In the genomic region with DNA sequence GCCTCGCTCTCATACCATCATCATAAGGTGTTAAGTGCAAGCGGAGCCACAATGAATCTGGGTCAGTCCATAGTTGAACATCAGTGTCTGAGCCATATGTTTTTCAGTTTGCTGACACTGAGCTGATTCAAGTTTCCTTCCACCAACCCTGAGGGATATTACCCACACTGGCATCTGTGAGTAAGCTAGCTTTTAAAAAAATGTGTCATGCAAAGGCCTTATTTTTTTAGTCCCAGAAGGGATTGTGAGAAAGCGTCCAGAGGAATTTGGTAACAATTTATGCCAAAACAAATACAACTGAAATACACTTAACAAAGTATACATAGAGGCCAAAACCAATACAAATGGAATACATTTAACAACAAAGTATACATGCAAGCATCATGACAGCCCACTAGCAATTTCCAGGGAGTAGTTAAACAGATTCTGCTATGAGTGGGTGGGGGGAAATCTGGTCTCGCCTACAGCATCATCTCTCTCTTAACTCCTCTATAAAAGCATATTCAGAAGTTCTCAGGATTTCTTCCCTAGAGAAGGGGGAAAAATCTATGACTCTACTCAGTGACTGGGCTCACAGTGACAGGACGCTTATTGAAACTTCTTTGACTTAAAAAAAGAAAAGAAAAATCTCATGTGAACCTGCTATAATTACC, we compare ENCODE assay signal across 19 mouse cellular contexts. TPM values are rescaled to one million over a fixed set of nuclear protein-coding genes. Genes with fewer than 3 reads are reported as not detected.
DNase-seq lines count a peak whose midpoint lies in the region; ATAC-seq lines count a peak whose summit lies in the region.
"Had no signal": no experiment of that assay in that cellular context is flagged by ENCODE, and none has a peak within 500 bp of the region (broad histone marks: within the 10 kb centered on the region; RNA-seq: fewer than 3 reads in every experiment).

No protein-coding gene starts in this region.

- H3K36me3 ChIP-seq in heart, embryonic 13.5 days: no peaks in the 10 kb centered on the region
- H3K36me3 ChIP-seq in heart, embryonic 12.5 days: no peaks in the 10 kb centered on the region
- H3K36me3 ChIP-seq: hindbrain, embryonic 12.5 days; intestine, embryonic 15.5 days; midbrain, embryonic 13.5 days; neural tube, embryonic 15.5 days had no signal

- H3K27ac ChIP-seq in heart, embryonic 13.5 days (replicated peaks): 0 out of 2 replicates have a peak overlapping the region, but pooled peaks have one; percentile 28
- no peak overlapping the region for H3K27ac ChIP-seq in heart, embryonic 12.5 days (ENCODE audit: poor library complexity, severe bottlenecking)
- H3K27ac ChIP-seq: gastrocnemius, adult 2 months; hindbrain, embryonic 12.5 days; intestine, embryonic 15.5 days; midbrain, embryonic 13.5 days; neural tube, embryonic 15.5 days had no signal

- H3K4me3 ChIP-seq in heart, embryonic 13.5 days: no peak overlapping the region
- H3K4me3 ChIP-seq in heart, embryonic 12.5 days: no peak overlapping the region
- H3K4me3 ChIP-seq: gastrocnemius, adult 2 months; hindbrain, embryonic 12.5 days; intestine, embryonic 15.5 days; midbrain, embryonic 13.5 days; neural tube, embryonic 15.5 days had no signal

- H3K9ac ChIP-seq in heart, embryonic 13.5 days: no peak overlapping the region
- H3K9ac ChIP-seq in heart, embryonic 12.5 days: no peak overlapping the region
- H3K9ac ChIP-seq: hindbrain, embryonic 12.5 days; intestine, embryonic 15.5 days; liver, postnatal 0 days; midbrain, embryonic 13.5 days; neural tube, embryonic 15.5 days had no signal

- H3K9me3 ChIP-seq in heart, embryonic 13.5 days: no peaks in the 10 kb centered on the region
- H3K9me3 ChIP-seq in heart, embryonic 12.5 days (replicated peaks): no peaks in the 10 kb centered on the region
- H3K9me3 ChIP-seq: hindbrain, embryonic 12.5 days; intestine, embryonic 15.5 days; midbrain, embryonic 13.5 days; neural tube, embryonic 15.5 days had no signal

- DNase-seq in left cerebral cortex, adult 11 months (ENCODE audit: low spot score): peak; percentile 8
- DNase-seq in left cerebral cortex, postnatal 10 days (ENCODE audit: extremely low spot score in 1 of 2, low spot score in 2 of 2): no peak
- DNase-seq in 3134 (ENCODE audit: extremely low read depth, insufficient read length, low spot score): peak; percentile 53
- peak; percentile 73 for DNase-seq in brain, adult 2 months (ENCODE audit: low read depth, low spot score)
- no peak for DNase-seq in spleen, postnatal 36 days (ENCODE audit: low spot score in 2 of 2)
- no peak for DNase-seq in ovary, adult 18-20 months (ENCODE audit: low spot score)
- DNase-seq: cerebellum, postnatal 10 days; embryo, embryonic 11 days; gastrocnemius, adult 2 months; kidney, postnatal 4 days; liver, postnatal 0 days; retina, postnatal 1 day had no signal

- no peak overlapping the region for H3K4me2 ChIP-seq in heart, embryonic 13.5 days
- H3K4me2 ChIP-seq in heart, embryonic 12.5 days: no peak overlapping the region
- H3K4me2 ChIP-seq: hindbrain, embryonic 12.5 days; intestine, embryonic 15.5 days; midbrain, embryonic 13.5 days; neural tube, embryonic 15.5 days had no signal

- H3K27me3 ChIP-seq in heart, embryonic 13.5 days (replicated peaks): no peaks in the 10 kb centered on the region
- H3K27me3 ChIP-seq in heart, embryonic 12.5 days (replicated peaks): no peaks in the 10 kb centered on the region
- H3K27me3 ChIP-seq: hindbrain, embryonic 12.5 days; intestine, embryonic 15.5 days; midbrain, embryonic 13.5 days; neural tube, embryonic 15.5 days had no signal

- H3K4me1 ChIP-seq in heart, embryonic 13.5 days: peaks cover 32% of the 10 kb centered on the region
- H3K4me1 ChIP-seq in heart, embryonic 12.5 days (replicated peaks): peaks cover 22% of the 10 kb centered on the region
- H3K4me1 ChIP-seq: midbrain, embryonic 13.5 days; neural tube, embryonic 15.5 days had no signal

- intact Hi-C loops in left cerebral cortex, postnatal 10 days (cut with DNase I): no loop called here

- no peak for ATAC-seq in heart, embryonic 13.5 days (ENCODE audit: extremely low read depth, insufficient number of reproducible peaks, low FRiP score, low TSS enrichment)
- ATAC-seq in heart, embryonic 12.5 days (ENCODE audit: insufficient number of reproducible peaks, low FRiP score): no peak
- ATAC-seq: forebrain, embryonic 14.5 days; intestine, embryonic 15.5 days; liver, postnatal 0 days; midbrain, embryonic 13.5 days had no signal

- WGBS in heart, embryonic 13.5 days: 77% methylated on average over 5 of the region's 5 CpGs
- WGBS in heart, embryonic 12.5 days: 79% methylated on average over 5 of the region's 5 CpGs

RNA-seq across cellular contexts. Expression of gene Il1r1, which starts 10.8 kb away (rescaled TPM):
- 6.2 and 6.3 TPM in 2 replicates for polyA plus RNA-seq in heart, embryonic 13.5 days (2015; fragmentation: Nextera tagmentation; extraction: Ambion mirVana)
- 7.9 and 8.7 TPM in 2 replicates for polyA plus RNA-seq in heart, embryonic 12.5 days (2016; fragmentation: Nextera tagmentation; extraction: Ambion mirVana)
- total RNA-seq in left cerebral cortex, postnatal 10 days (2021): 1 to 10 TPM; 2.4 to 3.1 TPM

Comparison
In these comparisons a context has a peak if more than half of its experiments do, and no peak if none do; other contexts are left out.
1. DNase-seq: peak in left cerebral cortex, adult 11 months (single experiment), 3134 (single experiment) and brain, adult 2 months (single experiment); none in left cerebral cortex, postnatal 10 days (0 of 2), spleen, postnatal 36 days (0 of 2) and ovary, adult 18-20 months (single experiment).